Mouse (Mus musculus): ENCODE results near the gene Catsperd. TPM values are rescaled to one million over a fixed set of nuclear protein-coding genes. Genes with fewer than 3 reads are reported as not detected.

The Catsperd gene
- 0.24 and 0.31 TPM in 2 replicates for polyA plus RNA-seq (2014; fragmentation: Nextera tagmentation; extraction: Ambion mirVana)

DNA sequence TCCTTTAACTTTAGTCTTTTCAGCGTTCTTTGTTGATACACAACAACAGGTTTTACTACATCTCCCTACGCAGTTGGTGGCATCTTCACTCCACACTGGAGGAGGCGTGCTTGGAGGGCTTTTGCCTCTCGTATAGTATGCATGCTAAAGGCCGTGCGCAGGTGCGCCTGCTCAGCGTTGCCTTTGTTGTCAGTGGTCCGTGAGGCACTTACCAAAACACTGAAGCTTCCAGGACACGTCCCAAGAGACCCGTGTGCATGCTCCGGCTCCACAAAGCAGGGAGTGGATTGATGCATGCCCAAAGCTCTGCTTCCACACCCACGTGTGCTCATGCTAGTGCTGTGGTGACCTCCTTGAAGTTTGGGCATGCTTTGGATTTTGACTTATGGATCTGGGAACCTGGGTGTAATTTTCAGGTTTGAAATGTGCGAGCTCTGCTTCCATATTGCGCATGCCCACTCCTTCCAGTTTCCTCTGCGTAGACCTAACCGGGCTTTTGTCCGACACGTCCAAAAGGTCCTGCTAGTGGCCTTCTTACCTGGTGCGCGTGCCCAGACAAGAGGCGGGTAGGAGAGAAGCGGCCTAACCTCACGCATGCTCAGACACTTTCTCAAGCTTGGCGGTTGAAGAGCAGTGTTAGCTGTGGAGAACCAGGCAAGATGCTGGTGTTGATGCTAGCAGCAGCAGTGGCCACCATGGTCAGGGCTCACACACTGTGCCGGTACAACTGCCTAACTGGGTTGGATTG is at the start of gene Catsperd:
Gene Catsperd (plus strand): TSS at position 614 of the 748 bp plus-strand sequence.
- DNase-seq (ENCODE audit: low spot score) (peak; percentile 63), ATAC-seq (ENCODE audit: low read depth) (peak; percentile 45)
- Histone ChIP-seq H3K9ac (ENCODE audit: low read depth, low read length) (peak within 1 kb of the TSS; percentile 52), H3K4me1 (ENCODE audit: control insufficient read depth, insufficient read depth, low read length) (peaks cover 7% of the 10 kb centered on the region; the same call in 1 of the 2 replicates), H3K36me3 (ENCODE audit: control insufficient read depth, insufficient read depth, low read length) (peaks cover 24% of the 10 kb centered on the region), H3K27ac (replicated peaks; ENCODE audit: low read depth, low read length) (peak within 1 kb of the TSS; percentile 71), H3K4me2 (ENCODE audit: low read depth, low read length) (peak within 1 kb of the TSS; percentile 96), H3K4me3 (ENCODE audit: low read depth, low read length) (peak within 1 kb of the TSS; percentile 97), H3K27me3 (replicated peaks; ENCODE audit: control insufficient read depth, insufficient read depth, low read length) (no peaks in the 10 kb centered on the region), H3K9me3 (ENCODE audit: control insufficient read depth, low read length) (no peaks in the 10 kb centered on the region)
- 7% methylated on average over 26 of the region's 26 CpGs for WGBS

DNA sequence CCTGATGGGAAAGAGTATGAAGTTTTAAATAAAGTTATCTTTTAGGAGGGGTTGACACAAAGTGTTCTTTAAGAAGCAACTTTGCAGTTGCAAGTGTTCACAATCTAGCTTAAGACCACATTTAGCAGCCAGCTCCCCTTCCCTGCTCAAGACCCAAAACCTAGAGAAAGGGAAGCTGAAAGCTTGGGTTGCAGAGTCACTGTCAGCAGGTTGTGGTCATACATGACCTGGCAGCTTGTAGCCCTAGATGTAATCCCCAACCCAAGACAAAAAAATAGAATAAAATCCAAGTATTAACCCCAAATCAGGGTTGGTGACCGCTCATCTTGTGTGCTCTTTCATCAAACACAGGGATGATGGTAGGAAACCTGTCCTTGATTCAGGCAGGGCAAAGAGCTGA is 44.9 kb upstream of the Catsperd start:
- DNase-seq (ENCODE audit: low spot score) (no peak), ATAC-seq (ENCODE audit: low read depth) (no peak)
- Histone ChIP-seq H3K9ac (ENCODE audit: low read depth, low read length) (peak overlapping the region; percentile 90), H3K36me3 (ENCODE audit: control insufficient read depth, insufficient read depth, low read length) (peaks cover 69% of the 10 kb centered on the region), H3K4me3 (ENCODE audit: low read depth, low read length) (peak overlapping the region; percentile 92), H3K4me2 (ENCODE audit: low read depth, low read length) (peak overlapping the region; percentile 95), H3K4me1 (ENCODE audit: control insufficient read depth, insufficient read depth, low read length) (peaks cover 22% of the 10 kb centered on the region), H3K27ac (replicated peaks; ENCODE audit: low read depth, low read length) (no peak overlapping the region), H3K9me3 (ENCODE audit: control insufficient read depth, low read length) (no peaks in the 10 kb centered on the region), H3K27me3 (replicated peaks; ENCODE audit: control insufficient read depth, insufficient read depth, low read length) (no peaks in the 10 kb centered on the region)
- 86% methylated on average over 1 of the region's 1 CpGs for WGBS

DNA sequence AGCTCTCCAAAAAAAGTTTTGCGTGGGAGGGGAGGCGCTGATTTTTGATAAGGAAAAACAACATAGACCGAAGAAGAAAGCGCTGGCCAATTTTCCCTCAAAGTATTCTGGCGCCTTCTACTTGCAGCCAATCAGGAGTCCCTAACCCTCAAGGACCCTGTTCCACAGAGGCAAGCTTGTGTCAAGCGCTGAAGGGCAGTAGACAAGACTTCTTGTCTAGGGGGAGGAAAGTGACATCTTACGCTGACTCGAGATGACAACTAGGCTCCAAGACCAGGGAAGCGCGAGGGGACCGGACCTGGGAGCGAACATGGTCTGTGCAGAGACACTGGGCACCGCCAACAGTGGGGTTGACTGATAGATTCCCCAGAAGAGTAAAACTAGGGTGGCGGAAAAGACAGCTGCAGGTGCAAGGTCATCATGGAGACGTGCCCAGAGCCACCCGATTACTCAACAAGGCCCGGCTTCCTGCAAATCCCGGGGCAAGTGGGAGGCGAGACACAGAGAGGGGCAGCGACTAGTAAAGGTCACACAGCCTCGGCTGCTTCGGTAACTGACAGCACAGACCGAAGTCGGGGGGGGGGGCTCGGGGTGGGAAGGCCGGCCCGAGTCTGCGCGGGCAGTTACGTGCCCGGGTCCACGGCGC is 44.2 kb upstream of the Catsperd start:
- DNase-seq (ENCODE audit: low spot score) (peak; percentile 32), ATAC-seq (ENCODE audit: low read depth) (no peak; the same call in 1 of the 2 replicates)
- Histone ChIP-seq H3K9ac (ENCODE audit: low read depth, low read length) (peak overlapping the region; percentile 90), H3K36me3 (ENCODE audit: control insufficient read depth, insufficient read depth, low read length) (peaks cover 69% of the 10 kb centered on the region), H3K27me3 (replicated peaks; ENCODE audit: control insufficient read depth, insufficient read depth, low read length) (no peaks in the 10 kb centered on the region), H3K4me3 (ENCODE audit: low read depth, low read length) (peak overlapping the region; percentile 92), H3K4me1 (ENCODE audit: control insufficient read depth, insufficient read depth, low read length) (peaks cover 22% of the 10 kb centered on the region), H3K27ac (replicated peaks; ENCODE audit: low read depth, low read length) (peak overlapping the region; percentile 95), H3K4me2 (ENCODE audit: low read depth, low read length) (peak overlapping the region; percentile 95), H3K9me3 (ENCODE audit: control insufficient read depth, low read length) (no peaks in the 10 kb centered on the region)
- WGBS = 4% methylated on average over 20 of the region's 33 CpGs

DNA sequence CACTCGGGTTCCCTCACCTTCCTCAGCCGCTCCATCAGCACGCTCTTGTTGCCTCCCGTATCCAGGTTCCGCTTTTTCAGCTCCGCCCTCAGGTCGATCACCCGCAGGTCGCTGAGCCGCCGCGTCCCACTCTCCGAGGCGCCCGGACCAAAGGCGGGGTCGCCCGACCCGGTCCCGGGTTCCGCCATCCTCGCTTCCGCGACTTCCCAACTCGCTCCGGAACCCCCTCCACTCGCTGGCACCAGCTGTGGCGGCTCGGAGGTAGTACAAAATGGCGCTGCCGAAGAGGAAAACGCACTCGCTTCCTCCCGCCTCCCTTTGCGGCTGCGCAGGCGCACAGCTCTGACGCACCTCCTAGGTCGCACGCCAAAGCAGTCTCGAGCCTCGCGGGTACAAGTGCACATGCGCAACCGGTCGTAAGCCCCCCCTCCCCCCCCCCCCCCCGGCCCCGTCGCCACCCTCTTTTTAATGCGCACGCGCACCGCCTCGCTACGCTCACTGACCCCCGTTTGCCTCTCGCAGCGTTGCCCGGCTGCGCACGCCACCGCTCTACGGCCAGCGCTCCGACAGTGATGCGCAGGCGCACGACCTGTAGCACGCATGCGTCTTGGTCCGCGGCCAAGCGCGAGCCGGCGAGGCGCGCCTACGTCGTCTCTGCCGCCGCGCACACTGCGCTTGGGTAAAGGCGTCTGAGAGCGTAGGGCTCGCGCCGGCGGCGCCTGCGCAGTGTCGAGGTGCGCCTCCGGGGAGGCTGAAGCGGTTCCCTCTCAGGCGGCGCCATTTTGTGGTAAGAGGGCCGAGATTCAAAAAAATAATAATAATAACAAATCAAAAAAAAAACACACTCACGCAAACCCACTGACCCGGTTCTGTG is 43.4 kb upstream of the Catsperd start, which contains the start of the genes Safb2 and Safb:
Gene Safb2 (minus strand): TSS at position 329 of the 874 bp plus-strand sequence.
Gene Safb (plus strand): TSS at position 569 of the 874 bp plus-strand sequence.
- H3K9me3 ChIP-seq (ENCODE audit: control insufficient read depth, low read length) = no peaks in the 10 kb centered on the region
- peaks cover 69% of the 10 kb centered on the region for H3K36me3 ChIP-seq (ENCODE audit: control insufficient read depth, insufficient read depth, low read length)
- peak within 1 kb of the TSS; percentile 95 for H3K27ac ChIP-seq (replicated peaks; ENCODE audit: low read depth, low read length)
- H3K27me3 ChIP-seq (replicated peaks; ENCODE audit: control insufficient read depth, insufficient read depth, low read length) = no peaks in the 10 kb centered on the region
- ATAC-seq (ENCODE audit: low read depth) = peak; percentile 95
- DNase-seq (ENCODE audit: low spot score) = peak; percentile 99
- H3K4me1 ChIP-seq (ENCODE audit: control insufficient read depth, insufficient read depth, low read length) = peaks cover 22% of the 10 kb centered on the region
- under 1% methylated on average over 44 of the region's 101 CpGs for WGBS
- H3K4me2 ChIP-seq (ENCODE audit: low read depth, low read length) = peak within 1 kb of the TSS; percentile 95
- H3K4me3 ChIP-seq (ENCODE audit: low read depth, low read length) = peak within 1 kb of the TSS; percentile 92
- peak within 1 kb of the TSS; percentile 91 for H3K9ac ChIP-seq (ENCODE audit: low read depth, low read length)

DNA sequence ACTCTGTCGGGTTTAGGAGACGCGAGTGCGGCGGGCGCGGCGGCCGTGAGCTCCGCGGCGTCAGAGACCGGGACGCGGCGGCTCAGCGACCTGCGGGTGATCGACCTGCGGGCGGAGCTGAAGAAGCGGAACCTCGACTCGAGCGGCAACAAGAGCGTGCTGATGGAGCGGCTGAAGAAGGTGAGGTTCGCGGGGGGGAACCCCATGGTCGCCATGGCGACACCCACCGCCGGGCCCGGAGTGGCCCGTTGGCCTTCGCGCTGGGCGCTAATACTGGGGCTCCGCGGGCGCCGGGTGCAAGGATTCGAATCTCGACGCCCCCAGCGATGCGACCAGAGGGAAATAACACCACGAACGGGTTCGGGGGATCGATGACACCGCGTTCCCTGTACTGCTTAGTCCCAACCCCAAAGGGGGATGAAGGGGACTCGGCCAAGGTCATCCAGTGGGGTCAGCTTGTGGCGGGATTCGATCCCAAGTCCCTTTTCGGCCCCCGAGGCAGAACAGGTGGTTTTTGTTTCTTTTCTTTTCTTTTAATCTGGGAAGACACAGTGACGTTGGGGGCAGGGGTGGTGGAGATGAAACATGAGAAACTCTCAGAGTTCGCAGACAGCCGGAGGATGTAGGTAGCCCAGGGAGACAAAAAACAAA is 42.6 kb upstream of the Catsperd start:
- Histone ChIP-seq H3K36me3 (ENCODE audit: control insufficient read depth, insufficient read depth, low read length) (peaks cover 69% of the 10 kb centered on the region), H3K9ac (ENCODE audit: low read depth, low read length) (peak overlapping the region; percentile 91), H3K4me1 (ENCODE audit: control insufficient read depth, insufficient read depth, low read length) (peaks cover 22% of the 10 kb centered on the region), H3K9me3 (ENCODE audit: control insufficient read depth, low read length) (no peaks in the 10 kb centered on the region), H3K4me3 (ENCODE audit: low read depth, low read length) (peak overlapping the region; percentile 63), H3K27me3 (replicated peaks; ENCODE audit: control insufficient read depth, insufficient read depth, low read length) (no peaks in the 10 kb centered on the region), H3K4me2 (ENCODE audit: low read depth, low read length) (peak overlapping the region; percentile 95), H3K27ac (replicated peaks; ENCODE audit: low read depth, low read length) (peak overlapping the region; percentile 95)
- under 1% methylated on average over 46 of the region's 61 CpGs for WGBS
- peak; percentile 40 for DNase-seq (ENCODE audit: low spot score)
- ATAC-seq (ENCODE audit: low read depth) = no peak

DNA sequence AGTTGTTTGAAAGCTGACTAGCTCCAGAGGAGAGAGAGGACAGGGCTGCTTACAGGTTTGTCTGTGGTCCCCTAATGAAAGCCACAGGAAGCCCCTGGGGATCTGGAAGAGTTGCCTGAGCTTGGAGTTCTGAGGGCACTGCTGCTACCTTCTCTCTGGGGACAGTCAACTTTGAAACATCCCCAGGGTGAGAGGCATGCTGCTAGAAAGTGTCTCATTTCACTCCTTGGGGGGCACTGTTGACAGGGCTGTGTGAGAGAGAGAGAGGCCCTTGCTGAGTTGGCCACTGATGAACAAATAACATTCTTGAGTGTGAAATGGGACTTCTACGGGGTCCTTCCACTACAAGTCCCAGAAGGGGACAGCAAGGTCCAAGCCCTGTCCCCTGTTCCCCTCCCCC is 40.2 kb upstream of the Catsperd start:
- H3K4me3 ChIP-seq (ENCODE audit: low read depth, low read length) = no peak overlapping the region
- no peak overlapping the region for H3K27ac ChIP-seq (replicated peaks; ENCODE audit: low read depth, low read length)
- no peaks in the 10 kb centered on the region for H3K9me3 ChIP-seq (ENCODE audit: control insufficient read depth, low read length)
- peaks cover 69% of the 10 kb centered on the region for H3K36me3 ChIP-seq (ENCODE audit: control insufficient read depth, insufficient read depth, low read length)
- no peaks in the 10 kb centered on the region for H3K27me3 ChIP-seq (replicated peaks; ENCODE audit: control insufficient read depth, insufficient read depth, low read length)
- no peak for ATAC-seq (ENCODE audit: low read depth)
- H3K4me2 ChIP-seq (ENCODE audit: low read depth, low read length) = no peak overlapping the region
- DNase-seq (ENCODE audit: low spot score) = peak; percentile 40
- H3K4me1 ChIP-seq (ENCODE audit: control insufficient read depth, insufficient read depth, low read length) = peaks cover 18% of the 10 kb centered on the region
- H3K9ac ChIP-seq (ENCODE audit: low read depth, low read length) = no peak overlapping the region
- WGBS = 75% methylated on average over 1 of the region's 1 CpGs

DNA sequence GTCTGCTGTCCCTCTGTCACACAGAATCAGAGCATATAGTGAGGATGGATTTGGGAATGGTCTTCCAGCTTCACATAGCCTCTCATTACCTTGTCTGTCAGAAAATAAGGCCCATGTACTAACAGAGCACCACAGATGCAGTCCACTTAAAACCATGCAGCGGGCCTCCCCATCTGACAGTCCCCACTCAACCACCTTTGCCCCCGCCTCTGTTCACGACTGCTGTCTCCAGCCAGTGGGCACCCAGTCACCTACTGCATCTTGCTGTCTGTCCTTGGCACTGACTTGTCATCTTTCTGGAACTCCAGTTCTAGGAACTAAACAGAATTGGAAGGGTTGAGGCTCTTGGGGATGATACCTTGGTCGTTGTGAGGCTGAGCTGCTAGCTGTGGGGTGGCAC is 39.0 kb upstream of the Catsperd start:
- Histone ChIP-seq H3K9ac (ENCODE audit: low read depth, low read length) (no peak overlapping the region), H3K4me1 (ENCODE audit: control insufficient read depth, insufficient read depth, low read length) (peaks cover 12% of the 10 kb centered on the region), H3K4me2 (ENCODE audit: low read depth, low read length) (no peak overlapping the region), H3K4me3 (ENCODE audit: low read depth, low read length) (no peak overlapping the region), H3K27me3 (replicated peaks; ENCODE audit: control insufficient read depth, insufficient read depth, low read length) (no peaks in the 10 kb centered on the region), H3K36me3 (ENCODE audit: control insufficient read depth, insufficient read depth, low read length) (peaks cover 79% of the 10 kb centered on the region), H3K9me3 (ENCODE audit: control insufficient read depth, low read length) (no peaks in the 10 kb centered on the region), H3K27ac (replicated peaks; ENCODE audit: low read depth, low read length) (no peak overlapping the region)
- ATAC-seq (ENCODE audit: low read depth) = no peak
- WGBS = 95% methylated on average over 4 of the region's 4 CpGs
- DNase-seq (ENCODE audit: low spot score) = no peak

DNA sequence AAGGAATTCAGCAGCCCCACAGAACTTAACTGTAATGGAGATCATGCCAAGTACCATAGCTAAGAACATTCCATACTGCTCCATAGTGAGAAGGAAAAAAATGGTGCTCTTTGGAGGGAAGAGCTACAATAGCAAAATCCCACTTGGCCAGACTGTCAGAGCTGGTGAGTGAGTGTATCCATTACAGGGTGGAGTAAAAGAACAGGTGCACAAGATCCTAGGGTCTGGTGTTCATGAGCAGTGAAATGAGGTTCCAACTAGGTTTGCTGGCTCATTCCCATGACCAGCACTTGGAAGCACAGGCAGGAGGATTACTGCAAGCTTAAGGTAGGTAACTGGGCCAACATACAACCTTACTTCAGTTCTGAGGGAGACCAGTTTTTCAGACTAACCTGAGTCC is 35.4 kb upstream of the Catsperd start:
- Histone ChIP-seq H3K4me1 (ENCODE audit: control insufficient read depth, insufficient read depth, low read length) (no peaks in the 10 kb centered on the region), H3K4me3 (ENCODE audit: low read depth, low read length) (no peak overlapping the region), H3K27me3 (replicated peaks; ENCODE audit: control insufficient read depth, insufficient read depth, low read length) (no peaks in the 10 kb centered on the region), H3K27ac (replicated peaks; ENCODE audit: low read depth, low read length) (no peak overlapping the region), H3K9me3 (ENCODE audit: control insufficient read depth, low read length) (no peaks in the 10 kb centered on the region), H3K36me3 (ENCODE audit: control insufficient read depth, insufficient read depth, low read length) (peaks cover 99% of the 10 kb centered on the region), H3K9ac (ENCODE audit: low read depth, low read length) (no peak overlapping the region), H3K4me2 (ENCODE audit: low read depth, low read length) (no peak overlapping the region)
- ATAC-seq (ENCODE audit: low read depth) (no peak), DNase-seq (ENCODE audit: low spot score) (no peak)
